Mouse (Mus musculus) hindbrain, embryonic 14.5 days (tissue): ENCODE measurements around the gene Cox4i1. TPM values are rescaled to one million over a fixed set of nuclear protein-coding genes. Genes with fewer than 3 reads are reported as not detected.

Experiments
- ATAC-seq: fragments of 200-750 bp; cut with Nextera tagmentation; 2 replicates; pipeline ENCODE4 v1.8.0; 2017; ENCODE audit warnings: moderate number of reproducible peaks, mild to moderate bottlenecking, moderate TSS enrichment, moderate library complexity; ENCODE audit not compliant: low FRiP score
- DNase-seq: peaks from one replicate; pipeline ENCODE4 v3.0.0-alpha.2; 2015; ENCODE audit warnings: low spot score
- H3K27ac ChIP-seq: fragments of 300-500 bp; sonication (generic); 2 replicates; pipeline ENCODE4 v1.5.1; 2014; ENCODE audit warnings: mild to moderate bottlenecking, moderate library complexity
- H3K27me3 ChIP-seq: fragments of 300-500 bp; sonication (generic); 2 replicates; pipeline ENCODE4 v1.6.1; 2014; ENCODE audit warnings: mild to moderate bottlenecking, low read length, mixed read lengths; ENCODE audit not compliant: control insufficient read depth, insufficient read depth
- H3K36me3 ChIP-seq: fragments of 300-500 bp; sonication (generic); replicated peaks from 2 replicates; pipeline ENCODE4 v1.6.1; 2014; ENCODE audit not compliant: control insufficient read depth, insufficient read depth
- H3K4me1 ChIP-seq: fragments of 300-500 bp; sonication (generic); replicated peaks from 2 replicates; pipeline ENCODE4 v1.6.1; 2014; ENCODE audit warnings: antibody characterized with exemption, low read length, mixed read lengths; ENCODE audit not compliant: control insufficient read depth, insufficient read depth
- H3K4me2 ChIP-seq: fragments of 300-500 bp; sonication (generic); replicated peaks from 2 replicates; pipeline ENCODE4 v1.6.1; 2014; ENCODE audit warnings: mild to moderate bottlenecking, moderate library complexity
- H3K4me3 ChIP-seq: fragments of 300-500 bp; sonication (generic); replicated peaks from 2 replicates; pipeline ENCODE4 v1.5.1; 2014; ENCODE audit warnings: mild to moderate bottlenecking, low read length
- H3K9ac ChIP-seq: fragments of 300-500 bp; sonication (generic); 2 replicates; pipeline ENCODE4 v1.6.1; 2014
- H3K9me3 ChIP-seq: fragments of 300-500 bp; sonication (generic); 2 replicates; pipeline ENCODE4 v1.6.1; 2016; ENCODE audit warnings: low read length; ENCODE audit not compliant: control insufficient read depth
- WGBS: fragments of 180-500 bp; shearing (Covaris S2); extraction: QIAGEN DNeasy Blood & Tissue Kit; methylation state at CpG from one replicate; pipeline ENCODE4 v1.1.7; 2014; 5-methylcytosine and 5-hydroxymethylcytosine counted together
- polyA plus RNA-seq: library from polyadenylated mRNA; unstranded; fragments of >200 nt; fragmentation: Nextera tagmentation; extraction: Ambion mirVana; gene quantifications from 2 replicates; pipeline ENCODE4 v1.2.1, GENCODE M21; 2014

Cox4i1 gene
- polyA plus RNA-seq, 1 experiment from 2014 or later = 1,254 TPM

DNA sequence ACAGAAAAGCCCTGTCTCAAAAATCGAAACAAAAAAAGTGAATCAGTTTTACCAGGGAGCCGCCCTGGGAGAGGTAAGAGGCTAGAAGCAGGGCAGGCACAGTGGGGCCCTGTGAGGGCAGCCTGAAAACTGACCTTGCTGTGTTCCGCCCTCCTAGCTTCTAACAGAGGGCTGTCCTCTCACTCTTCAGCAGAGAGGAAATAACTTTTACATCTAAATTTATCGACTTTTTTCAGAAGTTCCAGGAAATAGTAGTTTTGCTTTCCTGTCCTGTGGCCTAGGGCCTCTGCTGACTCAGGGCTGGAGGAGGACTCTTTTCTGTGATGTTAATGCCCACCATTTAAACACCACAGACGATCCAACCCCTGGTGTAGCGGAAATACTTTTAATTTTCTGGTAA lies 47.2 kb downstream of the Cox4i1 start:
- H3K4me3 ChIP-seq = no peak overlapping the region
- 85% methylated on average over 6 of the region's 6 CpGs for WGBS
- no peaks in the 10 kb centered on the region for H3K9me3 ChIP-seq
- no peaks in the 10 kb centered on the region for H3K27me3 ChIP-seq
- no peak overlapping the region for H3K27ac ChIP-seq
- no peaks in the 10 kb centered on the region for H3K4me1 ChIP-seq
- no peak overlapping the region for H3K9ac ChIP-seq
- H3K36me3 ChIP-seq = no peaks in the 10 kb centered on the region
- H3K4me2 ChIP-seq = no peak overlapping the region
- ATAC-seq (no peak), DNase-seq (no peak)

DNA sequence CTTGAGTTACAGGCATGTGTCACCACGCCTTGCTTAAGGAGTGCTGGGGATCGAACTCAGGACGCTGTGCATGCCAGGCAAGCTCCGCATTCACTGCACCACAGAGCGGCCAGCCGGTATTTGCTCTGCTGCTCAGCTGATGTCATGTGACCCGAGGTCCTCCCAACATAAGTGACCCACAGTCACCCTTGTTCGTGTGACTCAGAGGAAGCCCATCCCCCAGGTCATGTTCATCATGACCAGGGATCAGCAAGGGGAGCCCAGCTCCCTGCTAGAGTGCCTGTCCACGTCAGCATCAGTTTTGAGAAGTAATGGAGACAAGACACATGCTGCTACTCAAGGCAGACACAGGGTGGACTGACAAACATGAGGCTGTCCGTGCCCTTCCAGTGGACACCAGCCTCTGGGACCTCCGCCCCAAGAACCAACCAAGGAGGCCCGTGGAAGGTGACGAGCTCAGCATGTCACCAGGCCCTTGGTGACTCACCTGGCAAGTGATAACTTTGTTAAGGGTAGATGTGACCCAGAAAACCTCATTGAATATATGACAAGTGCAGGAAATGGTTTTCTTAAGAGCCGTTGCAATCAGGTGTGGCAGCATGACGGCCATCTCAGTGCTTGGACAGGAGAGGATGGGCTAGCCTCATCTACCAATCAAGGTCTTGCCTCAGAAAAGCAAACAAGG lies 48.1 kb downstream of the Cox4i1 start:
- WGBS = 85% methylated on average over 15 of the region's 15 CpGs
- no peak overlapping the region for H3K27ac ChIP-seq
- DNase-seq (no peak), ATAC-seq (no peak)
- H3K4me1 ChIP-seq = no peaks in the 10 kb centered on the region
- H3K4me3 ChIP-seq = no peak overlapping the region
- H3K27me3 ChIP-seq = no peaks in the 10 kb centered on the region
- no peak overlapping the region for H3K4me2 ChIP-seq
- no peak overlapping the region for H3K9ac ChIP-seq
- no peaks in the 10 kb centered on the region for H3K36me3 ChIP-seq
- H3K9me3 ChIP-seq = no peaks in the 10 kb centered on the region

DNA sequence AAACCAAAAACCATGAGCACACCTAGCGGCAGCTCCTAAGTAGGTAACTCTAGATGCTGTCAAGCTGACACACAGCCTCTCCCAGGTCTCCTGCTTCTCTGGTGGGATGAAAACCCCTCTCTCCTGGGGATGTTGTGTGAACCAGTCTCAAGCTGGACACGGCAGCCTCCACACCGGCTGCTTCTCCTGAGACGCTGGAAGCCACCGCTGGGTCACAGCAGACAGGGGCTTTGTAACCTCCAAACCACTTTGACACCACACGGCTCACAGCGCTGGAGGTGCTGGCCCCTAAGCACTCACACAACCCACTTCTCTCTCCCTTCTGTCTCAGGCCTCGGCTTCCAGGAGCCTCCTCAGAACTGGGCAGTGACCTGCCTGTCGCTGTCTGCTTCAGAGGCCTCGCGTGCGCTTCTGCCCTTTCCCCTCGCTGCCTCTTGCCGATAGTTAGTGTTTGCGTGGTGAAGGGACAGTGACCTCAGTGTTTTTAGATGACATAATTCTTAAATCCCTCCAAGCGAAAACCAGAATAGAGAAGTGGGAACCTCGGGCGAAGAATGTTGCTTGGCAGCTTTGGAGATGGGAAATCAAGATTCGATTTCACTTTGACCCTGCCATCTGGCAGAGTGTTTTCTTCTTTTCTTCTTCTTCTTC lies 51.7 kb downstream of the Cox4i1 start:
- Histone ChIP-seq H3K36me3 (no peaks in the 10 kb centered on the region), H3K4me3 (no peak overlapping the region), H3K9me3 (no peaks in the 10 kb centered on the region), H3K9ac (no peak overlapping the region), H3K4me1 (no peaks in the 10 kb centered on the region), H3K4me2 (no peak overlapping the region), H3K27me3 (no peaks in the 10 kb centered on the region), H3K27ac (no peak overlapping the region)
- 74% methylated on average over 19 of the region's 19 CpGs for WGBS
- no peak for ATAC-seq
- no peak for DNase-seq

DNA sequence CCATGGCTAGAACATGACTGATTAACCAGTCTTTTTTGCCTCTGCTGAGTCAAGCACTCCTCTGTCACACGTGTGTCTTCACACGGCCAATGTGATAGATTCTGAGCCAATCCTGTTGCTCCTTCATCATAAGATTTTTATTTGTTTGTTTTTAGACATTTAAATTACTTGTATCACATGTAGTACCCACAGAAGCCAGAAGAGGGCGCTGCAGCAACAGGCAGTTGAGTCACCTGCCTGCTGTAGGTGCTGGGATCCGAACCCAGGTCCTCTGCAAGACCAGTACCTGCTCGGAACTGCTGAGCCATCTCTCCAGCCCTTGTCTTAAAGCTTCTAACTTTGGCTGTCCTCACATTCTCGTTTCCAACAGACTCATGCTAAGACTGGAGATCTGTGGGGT lies 55.0 kb downstream of the Cox4i1 start:
- Histone ChIP-seq H3K4me2 (no peak overlapping the region), H3K9me3 (no peaks in the 10 kb centered on the region), H3K4me1 (no peaks in the 10 kb centered on the region), H3K27me3 (no peaks in the 10 kb centered on the region), H3K4me3 (no peak overlapping the region), H3K36me3 (no peaks in the 10 kb centered on the region), H3K9ac (no peak overlapping the region), H3K27ac (no peak overlapping the region)
- DNase-seq (no peak), ATAC-seq (no peak)
- 68% methylated on average over 6 of the region's 6 CpGs for WGBS

Other genes starting within 250 kb of the Cox4i1 start
- gene Gins2, start 78.9 kb upstream of the Cox4i1 start, polyA plus RNA-seq = 17.5 and 18.2 TPM in 2 replicates
- gene 1190005I06Rik, start 20.6 kb upstream of the Cox4i1 start, polyA plus RNA-seq = 12.4 and 15.4 TPM in 2 replicates
- gene Gm27021, start 143 bp upstream of the Cox4i1 start, polyA plus RNA-seq = 4.4 and 10.0 TPM in 2 replicates
- gene Emc8, start 351 bp downstream of the Cox4i1 start, polyA plus RNA-seq = 113 and 138 TPM in 2 replicates
- 3.2 and 5.1 TPM in 2 replicates for gene Irf8, start 68.1 kb downstream of the Cox4i1 start, polyA plus RNA-seq